Mouse (Mus musculus): Measurements from ENCODE around the gene Birc5. TPM values are rescaled to one million over a fixed set of nuclear protein-coding genes. Genes with fewer than 3 reads are reported as not detected.

The Birc5 gene
- polyA plus RNA-seq, 1 experiment from 2014 or later, result 296 TPM

GRCm38 (mm10) chr11:117855360-117855759 lies 6.3 kb downstream of the Birc5 start:
- peaks cover 29% of the 10 kb centered on the region for H3K36me3 ChIP-seq (ENCODE audit: control insufficient read depth, insufficient read depth, low read length)
- WGBS, result 95% methylated on average over 5 of the region's 5 CpGs
- no peak for ATAC-seq (ENCODE audit: low FRiP score)

GRCm38 (mm10) chr11:117855975-117856374 lies 6.9 kb downstream of the Birc5 start:
- Histone ChIP-seq H3K9me3 (ENCODE audit: control insufficient read depth, low read length) (no peaks in the 10 kb centered on the region), H3K4me1 (replicated peaks; ENCODE audit: control insufficient read depth, insufficient read depth, low read length) (no peaks in the 10 kb centered on the region; the same call in 1 of the 2 replicates), H3K36me3 (ENCODE audit: control insufficient read depth, insufficient read depth, low read length) (peaks cover 29% of the 10 kb centered on the region), H3K4me3 (ENCODE audit: low read depth, low read length) (no peak overlapping the region), H3K27ac (ENCODE audit: low read depth, low read length) (no peak overlapping the region), H3K9ac (ENCODE audit: low read depth, low read length) (no peak overlapping the region), H3K4me2 (replicated peaks; ENCODE audit: low read depth, low read length) (no peak overlapping the region), H3K27me3 (ENCODE audit: control insufficient read depth, insufficient read depth, low read length) (peaks cover 17% of the 10 kb centered on the region)
- 87% methylated on average over 1 of the region's 1 CpGs for WGBS
- DNase-seq (ENCODE audit: low spot score) (no peak), ATAC-seq (ENCODE audit: low FRiP score) (no peak)

More at GRCm38 (mm10) chr11:117855360-117855759, 6.3 kb downstream of the Birc5 start:
- peaks cover under 1% of the 10 kb centered on the region; the same call in 1 of the 2 replicates for H3K4me1 ChIP-seq (replicated peaks; ENCODE audit: control insufficient read depth, insufficient read depth, low read length)
- no peak overlapping the region for H3K9ac ChIP-seq (ENCODE audit: low read depth, low read length)
- H3K4me3 ChIP-seq (ENCODE audit: low read depth, low read length), result no peak overlapping the region
- H3K27me3 ChIP-seq (ENCODE audit: control insufficient read depth, insufficient read depth, low read length), result peaks cover 11% of the 10 kb centered on the region
- DNase-seq (ENCODE audit: low spot score), result no peak
- H3K27ac ChIP-seq (ENCODE audit: low read depth, low read length), result no peak overlapping the region
- H3K4me2 ChIP-seq (replicated peaks; ENCODE audit: low read depth, low read length), result no peak overlapping the region
- no peaks in the 10 kb centered on the region for H3K9me3 ChIP-seq (ENCODE audit: control insufficient read depth, low read length)

GRCm38 (mm10) chr11:117857462-117857861 lies 8.4 kb downstream of the Birc5 start:
- H3K36me3 ChIP-seq (ENCODE audit: control insufficient read depth, insufficient read depth, low read length), result peaks cover 29% of the 10 kb centered on the region
- no peak overlapping the region for H3K27ac ChIP-seq (ENCODE audit: low read depth, low read length)

GRCm38 (mm10) chr11:117858392-117858791 lies 9.3 kb downstream of the Birc5 start:
- no peak overlapping the region for H3K4me2 ChIP-seq (replicated peaks; ENCODE audit: low read depth, low read length)
- ATAC-seq (ENCODE audit: low FRiP score) (no peak), DNase-seq (ENCODE audit: low spot score) (no peak)
- no peak overlapping the region for H3K9ac ChIP-seq (ENCODE audit: low read depth, low read length)
- no peak overlapping the region for H3K4me3 ChIP-seq (ENCODE audit: low read depth, low read length)
- no peaks in the 10 kb centered on the region for H3K9me3 ChIP-seq (ENCODE audit: control insufficient read depth, low read length)
- no peak overlapping the region for H3K27ac ChIP-seq (ENCODE audit: low read depth, low read length)
- H3K27me3 ChIP-seq (ENCODE audit: control insufficient read depth, insufficient read depth, low read length), result peaks cover 20% of the 10 kb centered on the region
- WGBS, result 52% methylated on average over 3 of the region's 3 CpGs
- H3K36me3 ChIP-seq (ENCODE audit: control insufficient read depth, insufficient read depth, low read length), result peaks cover 24% of the 10 kb centered on the region
- no peaks in the 10 kb centered on the region; the same call in 1 of the 2 replicates for H3K4me1 ChIP-seq (replicated peaks; ENCODE audit: control insufficient read depth, insufficient read depth, low read length)

More at GRCm38 (mm10) chr11:117857462-117857861, 8.4 kb downstream of the Birc5 start:
- Histone ChIP-seq H3K27me3 (ENCODE audit: control insufficient read depth, insufficient read depth, low read length) (peaks cover 20% of the 10 kb centered on the region), H3K9ac (ENCODE audit: low read depth, low read length) (no peak overlapping the region), H3K4me3 (ENCODE audit: low read depth, low read length) (no peak overlapping the region), H3K4me1 (replicated peaks; ENCODE audit: control insufficient read depth, insufficient read depth, low read length) (no peaks in the 10 kb centered on the region; the same call in 1 of the 2 replicates), H3K4me2 (replicated peaks; ENCODE audit: low read depth, low read length) (no peak overlapping the region), H3K9me3 (ENCODE audit: control insufficient read depth, low read length) (no peaks in the 10 kb centered on the region)
- no peak for ATAC-seq (ENCODE audit: low FRiP score)
- 91% methylated on average over 10 of the region's 10 CpGs for WGBS
- DNase-seq (ENCODE audit: low spot score), result no peak

- no peaks in the 10 kb centered on the region; the same call in 1 of the 2 replicates for H3K4me1 ChIP-seq (replicated peaks; ENCODE audit: control insufficient read depth, insufficient read depth, low read length)
- H3K4me3 ChIP-seq (ENCODE audit: low read depth, low read length), result no peak within 1 kb of the TSS
- H3K27me3 ChIP-seq (ENCODE audit: control insufficient read depth, insufficient read depth, low read length), result peaks cover 20% of the 10 kb centered on the region
- H3K27ac ChIP-seq (ENCODE audit: low read depth, low read length), result no peak within 1 kb of the TSS
- peaks cover 18% of the 10 kb centered on the region for H3K36me3 ChIP-seq (ENCODE audit: control insufficient read depth, insufficient read depth, low read length)
- 4% methylated on average over 23 of the region's 23 CpGs for WGBS
- DNase-seq (ENCODE audit: low spot score) (peak; percentile 29), ATAC-seq (ENCODE audit: low FRiP score) (no peak)
- no peaks in the 10 kb centered on the region for H3K9me3 ChIP-seq (ENCODE audit: control insufficient read depth, low read length)
- no peak within 1 kb of the TSS for H3K4me2 ChIP-seq (replicated peaks; ENCODE audit: low read depth, low read length)
- no peak within 1 kb of the TSS for H3K9ac ChIP-seq (ENCODE audit: low read depth, low read length)
These were observed 11.6 kb downstream of the Birc5 start, which contains the start of gene Tmem235 for GRCm38 (mm10) chr11:117860601-117861000. Gene Tmem235, plus strand, starts transcription at chr11:117860752.

- WGBS, result 31% methylated on average over 11 of the region's 11 CpGs
- Histone ChIP-seq H3K9me3 (ENCODE audit: control insufficient read depth, low read length) (no peaks in the 10 kb centered on the region), H3K4me1 (replicated peaks; ENCODE audit: control insufficient read depth, insufficient read depth, low read length) (peaks cover 7% of the 10 kb centered on the region), H3K4me3 (ENCODE audit: low read depth, low read length) (no peak overlapping the region), H3K36me3 (ENCODE audit: control insufficient read depth, insufficient read depth, low read length) (no peaks in the 10 kb centered on the region), H3K4me2 (replicated peaks; ENCODE audit: low read depth, low read length) (no peak overlapping the region), H3K27ac (ENCODE audit: low read depth, low read length) (no peak overlapping the region), H3K9ac (ENCODE audit: low read depth, low read length) (no peak overlapping the region), H3K27me3 (ENCODE audit: control insufficient read depth, insufficient read depth, low read length) (peaks cover 22% of the 10 kb centered on the region)
- no peak for ATAC-seq (ENCODE audit: low FRiP score)
- DNase-seq (ENCODE audit: low spot score), result no peak
These were observed 14.3 kb downstream of the Birc5 start for GRCm38 (mm10) chr11:117863174-117863856.

GRCm38 (mm10) chr11:117864805-117865204 lies 15.8 kb downstream of the Birc5 start:
- no peaks in the 10 kb centered on the region for H3K9me3 ChIP-seq (ENCODE audit: control insufficient read depth, low read length)
- no peak overlapping the region for H3K27ac ChIP-seq (ENCODE audit: low read depth, low read length)
- ATAC-seq (ENCODE audit: low FRiP score), result no peak
- H3K4me1 ChIP-seq (replicated peaks; ENCODE audit: control insufficient read depth, insufficient read depth, low read length), result peaks cover 7% of the 10 kb centered on the region
- H3K9ac ChIP-seq (ENCODE audit: low read depth, low read length), result no peak overlapping the region
- no peak for DNase-seq (ENCODE audit: low spot score)
- no peak overlapping the region for H3K4me2 ChIP-seq (replicated peaks; ENCODE audit: low read depth, low read length)
- 66% methylated on average over 2 of the region's 2 CpGs for WGBS
- H3K27me3 ChIP-seq (ENCODE audit: control insufficient read depth, insufficient read depth, low read length), result peaks cover 15% of the 10 kb centered on the region
- H3K4me3 ChIP-seq (ENCODE audit: low read depth, low read length), result no peak overlapping the region
- H3K36me3 ChIP-seq (ENCODE audit: control insufficient read depth, insufficient read depth, low read length), result no peaks in the 10 kb centered on the region

- H3K27ac ChIP-seq (ENCODE audit: low read depth, low read length), result peak overlapping the region; percentile 48; the same call in 1 of the 2 replicates
- H3K9me3 ChIP-seq (ENCODE audit: control insufficient read depth, low read length), result no peaks in the 10 kb centered on the region
- DNase-seq (ENCODE audit: low spot score) (peak; percentile 59), ATAC-seq (ENCODE audit: low FRiP score) (peak; percentile 59; the same call in 1 of the 2 replicates)
- H3K4me1 ChIP-seq (replicated peaks; ENCODE audit: control insufficient read depth, insufficient read depth, low read length), result peaks cover 7% of the 10 kb centered on the region
- no peaks in the 10 kb centered on the region for H3K36me3 ChIP-seq (ENCODE audit: control insufficient read depth, insufficient read depth, low read length)
- no peak overlapping the region for H3K4me3 ChIP-seq (ENCODE audit: low read depth, low read length)
- no peak overlapping the region for H3K4me2 ChIP-seq (replicated peaks; ENCODE audit: low read depth, low read length)
- H3K9ac ChIP-seq (ENCODE audit: low read depth, low read length), result no peak overlapping the region; the same call in 1 of the 2 replicates
- H3K27me3 ChIP-seq (ENCODE audit: control insufficient read depth, insufficient read depth, low read length), result peaks cover 5% of the 10 kb centered on the region
- WGBS, result 27% methylated on average over 6 of the region's 6 CpGs
These were observed 16.9 kb downstream of the Birc5 start for GRCm38 (mm10) chr11:117865988-117866387.
